Mouse (Mus musculus): Measurements from ENCODE around the gene Mrtfb. TPM values are rescaled to one million over a fixed set of nuclear protein-coding genes. Genes with fewer than 3 reads are reported as not detected.

The Mrtfb gene
- polyA plus RNA-seq, 1 experiment from 2014 or later: 12.3 TPM

DNA sequence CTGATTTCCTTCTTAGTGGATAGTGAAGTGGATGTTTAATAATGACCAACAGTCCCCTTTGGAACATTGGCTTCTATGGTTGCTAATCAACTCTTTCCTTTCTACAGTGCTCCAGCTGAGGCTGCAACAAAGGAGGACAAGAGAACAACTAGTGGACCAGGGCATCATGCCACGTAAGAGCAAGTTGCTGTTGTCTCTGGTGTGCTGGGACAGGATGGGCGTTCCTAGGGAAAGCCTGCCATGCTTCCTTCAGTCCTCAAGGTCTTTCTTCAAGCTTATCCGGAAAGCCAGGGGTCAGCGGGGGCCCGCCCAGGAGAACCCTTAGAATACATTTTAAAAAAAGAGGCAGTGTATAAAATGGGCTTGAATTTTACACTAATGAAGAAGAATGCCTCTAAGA, 121.9 kb downstream of the Mrtfb start:
- Histone ChIP-seq H3K4me2 (no peak overlapping the region), H3K36me3 (0 out of 2 replicates have a peak, but pooled peaks cover 3% of the 10 kb centered on the region), H3K9ac (no peak overlapping the region), H3K4me3 (no peak overlapping the region), H3K27me3 (no peaks in the 10 kb centered on the region), H3K9me3 (no peaks in the 10 kb centered on the region), H3K27ac (replicated peaks) (no peak overlapping the region), H3K4me1 (replicated peaks) (no peaks in the 10 kb centered on the region)
- WGBS: 80% methylated on average over 5 of the region's 5 CpGs
- no peak for ATAC-seq (ENCODE audit: low FRiP score, low read depth)

DNA sequence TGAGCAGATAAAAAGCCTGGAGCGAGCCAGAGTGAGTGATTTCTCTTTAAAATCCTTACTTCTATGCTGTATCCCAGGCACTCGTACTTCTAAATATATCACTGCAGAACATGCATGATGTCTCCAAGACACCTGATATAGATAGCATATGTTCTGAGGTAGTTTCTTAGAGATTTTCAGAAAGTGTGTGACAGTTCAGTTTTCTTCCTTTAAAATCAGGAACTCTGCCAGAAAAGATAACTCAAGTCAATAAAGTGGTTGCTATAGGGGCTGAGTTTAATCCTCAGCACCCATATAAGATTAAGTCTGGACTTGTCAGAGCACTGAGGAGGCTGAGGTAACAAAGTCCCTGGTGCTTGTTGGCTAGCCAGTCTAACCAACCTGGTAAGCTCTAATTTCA, 123.6 kb downstream of the Mrtfb start:
- Histone ChIP-seq H3K9me3 (no peaks in the 10 kb centered on the region), H3K9ac (no peak overlapping the region), H3K27me3 (no peaks in the 10 kb centered on the region), H3K4me3 (no peak overlapping the region), H3K4me1 (replicated peaks) (no peaks in the 10 kb centered on the region), H3K4me2 (no peak overlapping the region), H3K36me3 (0 out of 2 replicates have a peak, but pooled peaks cover 8% of the 10 kb centered on the region), H3K27ac (replicated peaks) (no peak overlapping the region)
- WGBS: 92% methylated on average over 2 of the region's 2 CpGs
- no peak for ATAC-seq (ENCODE audit: low FRiP score, low read depth)

DNA sequence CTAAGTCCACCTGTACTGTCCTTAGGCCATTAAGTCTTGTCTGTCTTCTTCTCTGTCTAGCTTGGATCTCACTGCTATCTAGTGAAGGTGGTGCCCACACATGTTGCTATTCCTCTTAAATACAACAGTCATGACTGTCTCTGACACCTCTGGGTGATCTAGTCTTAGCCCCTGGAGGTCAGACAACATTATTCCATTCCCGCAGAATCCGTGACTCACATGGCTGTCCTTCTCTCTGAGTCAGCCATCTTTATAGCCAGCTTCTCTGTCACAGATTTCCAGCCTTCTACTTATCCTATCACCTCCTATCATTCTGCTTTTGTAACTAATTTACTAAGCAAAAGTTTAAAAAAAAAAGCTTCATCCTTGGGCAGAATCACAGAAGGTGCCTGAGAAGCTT, 125.5 kb downstream of the Mrtfb start:
- Histone ChIP-seq H3K9ac (no peak overlapping the region), H3K9me3 (no peaks in the 10 kb centered on the region), H3K4me1 (replicated peaks) (no peaks in the 10 kb centered on the region), H3K27ac (replicated peaks) (no peak overlapping the region), H3K4me2 (no peak overlapping the region), H3K27me3 (no peaks in the 10 kb centered on the region), H3K36me3 (peaks cover 21% of the 10 kb centered on the region; the same call in 1 of the 2 replicates), H3K4me3 (no peak overlapping the region)
- WGBS: 92% methylated on average over 2 of the region's 2 CpGs
- no peak for ATAC-seq (ENCODE audit: low FRiP score, low read depth)

DNA sequence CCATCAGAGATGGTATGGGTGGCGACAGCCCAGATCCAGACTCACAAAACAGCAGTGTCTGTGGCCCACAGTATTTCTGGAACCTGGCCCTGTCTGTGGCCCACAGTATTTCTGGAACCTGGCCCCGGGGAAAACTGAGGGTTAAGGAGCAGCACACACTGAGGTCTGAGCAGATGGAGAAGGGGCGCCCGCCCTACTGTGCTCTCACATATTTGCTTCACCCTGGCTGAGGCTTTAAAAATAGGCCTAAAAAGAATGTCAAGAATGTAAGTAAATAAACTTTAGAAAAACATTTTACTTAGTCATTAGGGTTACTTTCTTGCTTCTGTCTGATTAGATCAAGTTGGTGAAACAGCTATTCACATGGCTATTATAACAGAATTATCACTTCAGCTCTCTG, 131.0 kb downstream of the Mrtfb start:
- 93% methylated on average over 4 of the region's 4 CpGs for WGBS
- Histone ChIP-seq H3K36me3 (peaks cover 18% of the 10 kb centered on the region; the same call in 1 of the 2 replicates), H3K27ac (replicated peaks) (no peak overlapping the region), H3K4me2 (no peak overlapping the region), H3K9me3 (no peaks in the 10 kb centered on the region), H3K9ac (no peak overlapping the region), H3K4me3 (no peak overlapping the region), H3K27me3 (no peaks in the 10 kb centered on the region), H3K4me1 (replicated peaks) (no peaks in the 10 kb centered on the region)
- ATAC-seq (ENCODE audit: low FRiP score, low read depth): no peak

DNA sequence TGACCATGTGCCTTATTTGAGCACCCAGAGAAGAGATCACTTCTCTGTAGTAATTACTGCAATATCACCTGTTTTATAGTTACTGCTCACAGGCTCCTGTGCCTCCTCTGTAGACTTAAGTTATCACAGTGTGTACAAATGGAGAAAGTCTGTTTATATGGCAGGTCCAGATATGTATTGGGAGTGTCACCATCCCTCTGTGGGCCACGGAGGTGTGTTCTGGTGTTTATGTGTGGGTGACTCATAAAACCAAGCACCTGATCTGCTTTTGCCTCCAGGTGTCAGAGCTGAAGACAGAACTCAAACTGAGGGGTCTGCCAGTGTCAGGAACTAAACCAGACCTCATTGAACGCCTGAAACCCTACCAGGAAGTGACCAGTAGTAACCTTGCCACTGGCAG, 144.1 kb downstream of the Mrtfb start:
- Histone ChIP-seq H3K27me3 (no peaks in the 10 kb centered on the region), H3K4me1 (replicated peaks) (no peaks in the 10 kb centered on the region), H3K4me2 (no peak overlapping the region), H3K9me3 (no peaks in the 10 kb centered on the region), H3K36me3 (peaks cover 69% of the 10 kb centered on the region), H3K4me3 (no peak overlapping the region), H3K27ac (replicated peaks) (no peak overlapping the region), H3K9ac (no peak overlapping the region)
- ATAC-seq (ENCODE audit: low FRiP score, low read depth): no peak
- 69% methylated on average over 2 of the region's 2 CpGs for WGBS

DNA sequence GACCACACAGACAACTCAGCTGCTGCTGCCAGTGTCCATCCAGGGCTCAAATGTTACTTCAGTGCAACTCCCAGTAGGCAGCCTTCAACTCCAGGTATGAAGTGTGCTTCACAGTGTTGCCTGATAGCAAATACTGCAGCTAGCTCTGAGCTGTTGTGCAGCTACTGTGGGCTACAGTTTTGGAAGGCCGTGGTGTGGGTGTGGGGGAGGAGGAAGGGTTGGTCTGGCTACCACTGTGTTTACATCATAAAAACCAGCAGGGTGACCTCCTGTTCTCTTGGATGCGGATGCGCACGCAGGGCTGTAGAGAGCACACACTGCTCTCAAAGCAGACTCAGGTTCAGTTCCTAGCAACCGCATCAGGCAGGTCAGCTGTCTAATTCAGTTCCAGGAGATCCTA, 145.3 kb downstream of the Mrtfb start:
- Histone ChIP-seq H3K27me3 (no peaks in the 10 kb centered on the region), H3K4me3 (no peak overlapping the region), H3K4me1 (replicated peaks) (no peaks in the 10 kb centered on the region), H3K36me3 (peaks cover 72% of the 10 kb centered on the region), H3K9ac (no peak overlapping the region), H3K27ac (replicated peaks) (no peak overlapping the region), H3K4me2 (no peak overlapping the region), H3K9me3 (no peaks in the 10 kb centered on the region)
- ATAC-seq (ENCODE audit: low FRiP score, low read depth): no peak
- WGBS: 81% methylated on average over 5 of the region's 5 CpGs

DNA sequence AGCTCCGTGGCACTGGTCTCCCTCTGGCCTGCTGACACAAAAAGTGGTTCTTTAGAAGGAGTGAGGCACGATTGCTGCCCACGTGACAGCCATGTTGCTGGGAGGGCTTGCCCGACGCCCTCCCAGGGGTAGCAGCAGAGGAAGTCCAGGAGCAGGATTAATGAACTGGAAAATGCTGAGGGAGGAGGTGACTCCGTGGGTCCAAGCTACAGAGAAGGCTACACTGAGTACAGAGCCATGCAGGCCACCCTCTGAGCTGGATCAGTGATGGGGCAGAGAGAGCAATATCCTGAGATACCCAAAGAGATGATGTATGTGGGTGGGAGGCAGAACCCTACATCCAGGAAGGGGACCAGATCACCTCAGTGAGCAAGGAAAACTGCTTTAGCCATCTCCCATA, 148.4 kb downstream of the Mrtfb start:
- H3K4me2 ChIP-seq: no peak overlapping the region
- no peaks in the 10 kb centered on the region for H3K27me3 ChIP-seq
- no peak overlapping the region for H3K4me3 ChIP-seq
- no peak overlapping the region for H3K27ac ChIP-seq (replicated peaks)
- H3K36me3 ChIP-seq: peaks cover 59% of the 10 kb centered on the region
- no peak overlapping the region for H3K9ac ChIP-seq
- no peaks in the 10 kb centered on the region for H3K4me1 ChIP-seq (replicated peaks)
- H3K9me3 ChIP-seq: no peaks in the 10 kb centered on the region
- no peak for ATAC-seq (ENCODE audit: low FRiP score, low read depth)
- 68% methylated on average over 6 of the region's 6 CpGs for WGBS

DNA sequence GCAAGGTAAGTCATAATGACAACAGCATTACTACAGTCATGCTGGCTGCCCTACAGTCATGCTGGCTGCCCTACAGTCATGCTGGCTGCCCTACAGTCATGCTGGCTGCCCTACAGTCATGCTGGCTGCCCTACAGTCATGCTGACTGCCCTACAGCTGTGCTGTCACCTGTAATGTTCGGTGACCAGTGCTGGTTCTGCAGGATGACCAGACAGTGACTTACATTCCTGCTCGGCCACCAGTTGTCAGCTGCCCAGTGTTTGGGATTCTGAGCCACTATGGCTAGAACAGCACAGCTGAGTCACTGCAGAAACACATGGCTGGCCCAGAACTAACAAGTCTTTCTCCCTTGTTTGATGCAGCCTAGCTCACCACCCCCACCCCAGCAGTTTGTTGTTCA, 149.1 kb downstream of the Mrtfb start:
- Histone ChIP-seq H3K27me3 (no peaks in the 10 kb centered on the region), H3K27ac (replicated peaks) (no peak overlapping the region), H3K4me1 (replicated peaks) (no peaks in the 10 kb centered on the region), H3K4me3 (no peak overlapping the region), H3K9me3 (no peaks in the 10 kb centered on the region), H3K36me3 (peaks cover 58% of the 10 kb centered on the region), H3K4me2 (no peak overlapping the region), H3K9ac (no peak overlapping the region)
- no peak for ATAC-seq (ENCODE audit: low FRiP score, low read depth)
- 93% methylated on average over 2 of the region's 2 CpGs for WGBS

DNA sequence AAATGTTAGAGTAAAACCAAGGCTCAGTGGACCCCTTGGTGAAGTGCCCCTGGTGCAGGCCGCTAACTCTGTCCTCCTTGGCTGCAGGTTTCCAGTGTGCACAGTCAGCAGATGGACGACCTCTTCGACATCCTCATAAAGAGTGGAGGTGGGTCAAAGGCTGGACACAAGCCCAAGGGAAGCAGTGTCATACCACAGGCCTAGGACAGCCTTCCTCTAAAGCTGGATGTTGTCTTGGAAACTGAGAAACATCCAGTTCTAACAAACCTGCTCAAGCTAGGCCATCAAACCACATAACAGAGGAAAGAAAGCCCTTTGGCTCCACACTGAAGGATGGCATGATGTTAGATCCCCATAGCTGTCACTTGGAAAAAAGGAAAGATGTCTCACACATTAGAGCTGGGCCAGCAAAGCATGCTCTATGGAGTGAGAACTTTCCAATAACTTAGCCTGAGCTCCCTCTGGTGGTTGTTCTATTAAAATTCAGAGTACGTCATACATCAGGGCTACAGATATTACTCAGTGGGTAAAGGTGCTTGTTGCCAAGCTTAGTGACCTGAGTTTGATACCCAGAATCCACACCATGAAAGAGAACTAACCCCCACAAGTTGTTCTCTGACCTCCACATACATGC, 153.4 kb downstream of the Mrtfb start:
- peak; percentile 84 for ATAC-seq (ENCODE audit: low FRiP score, low read depth)
- no peak overlapping the region for H3K4me2 ChIP-seq
- no peaks in the 10 kb centered on the region for H3K4me1 ChIP-seq (replicated peaks)
- H3K27me3 ChIP-seq: no peaks in the 10 kb centered on the region
- 73% methylated on average over 4 of the region's 4 CpGs for WGBS
- H3K4me3 ChIP-seq: no peak overlapping the region
- H3K27ac ChIP-seq (replicated peaks): no peak overlapping the region
- H3K36me3 ChIP-seq: peaks cover 44% of the 10 kb centered on the region
- no peaks in the 10 kb centered on the region for H3K9me3 ChIP-seq
- no peak overlapping the region for H3K9ac ChIP-seq

DNA sequence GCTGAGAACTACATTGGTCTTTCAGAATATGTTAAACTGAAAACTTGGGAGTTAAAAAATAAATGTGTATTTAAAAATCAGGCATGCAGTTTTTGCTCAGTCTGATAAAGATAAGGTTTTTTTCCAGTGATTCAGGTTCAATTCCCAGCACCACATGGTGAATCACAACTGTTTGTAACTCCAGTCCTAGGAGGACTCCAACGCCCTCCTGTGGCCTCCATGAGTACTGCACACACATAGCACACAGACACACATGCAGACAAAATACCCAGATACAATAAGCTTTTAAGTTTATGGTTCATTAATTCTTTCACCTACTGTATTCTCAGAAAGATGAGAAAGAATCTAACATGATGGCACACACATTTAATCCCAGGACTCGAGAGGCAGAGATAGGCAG, 154.5 kb downstream of the Mrtfb start:
- Histone ChIP-seq H3K9ac (no peak overlapping the region), H3K4me1 (replicated peaks) (no peaks in the 10 kb centered on the region), H3K27me3 (no peaks in the 10 kb centered on the region), H3K4me3 (no peak overlapping the region), H3K4me2 (no peak overlapping the region), H3K27ac (replicated peaks) (no peak overlapping the region), H3K36me3 (peaks cover 40% of the 10 kb centered on the region), H3K9me3 (no peaks in the 10 kb centered on the region)
- 90% methylated on average over 2 of the region's 2 CpGs for WGBS
- ATAC-seq (ENCODE audit: low FRiP score, low read depth): no peak

DNA sequence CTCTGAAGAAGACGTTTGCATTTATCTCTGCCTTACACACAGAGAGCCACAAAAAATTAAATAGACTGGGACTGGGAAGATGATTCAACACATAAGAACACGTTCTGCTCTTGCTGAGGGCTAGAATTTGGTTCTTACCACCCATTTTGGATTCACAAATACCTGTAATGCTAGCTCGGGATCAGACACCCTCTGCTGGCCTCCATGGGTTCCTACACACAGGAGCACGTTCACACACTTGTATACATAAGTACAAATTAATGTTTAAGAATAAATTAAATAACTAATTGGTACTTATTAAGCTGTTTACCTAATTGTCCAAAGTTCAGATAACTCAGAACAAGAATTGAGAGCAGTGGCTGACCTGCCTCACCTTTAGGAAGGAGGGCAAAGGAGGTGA, 155.2 kb downstream of the Mrtfb start:
- H3K36me3 ChIP-seq: peaks cover 35% of the 10 kb centered on the region
- H3K27me3 ChIP-seq: no peaks in the 10 kb centered on the region
- no peak overlapping the region for H3K27ac ChIP-seq (replicated peaks)
- H3K9ac ChIP-seq: no peak overlapping the region
- H3K4me2 ChIP-seq: no peak overlapping the region
- no peak overlapping the region for H3K4me3 ChIP-seq
- no peaks in the 10 kb centered on the region for H3K9me3 ChIP-seq
- H3K4me1 ChIP-seq (replicated peaks): no peaks in the 10 kb centered on the region
- 96% methylated on average over 4 of the region's 4 CpGs for WGBS
- no peak for ATAC-seq (ENCODE audit: low FRiP score, low read depth)

DNA sequence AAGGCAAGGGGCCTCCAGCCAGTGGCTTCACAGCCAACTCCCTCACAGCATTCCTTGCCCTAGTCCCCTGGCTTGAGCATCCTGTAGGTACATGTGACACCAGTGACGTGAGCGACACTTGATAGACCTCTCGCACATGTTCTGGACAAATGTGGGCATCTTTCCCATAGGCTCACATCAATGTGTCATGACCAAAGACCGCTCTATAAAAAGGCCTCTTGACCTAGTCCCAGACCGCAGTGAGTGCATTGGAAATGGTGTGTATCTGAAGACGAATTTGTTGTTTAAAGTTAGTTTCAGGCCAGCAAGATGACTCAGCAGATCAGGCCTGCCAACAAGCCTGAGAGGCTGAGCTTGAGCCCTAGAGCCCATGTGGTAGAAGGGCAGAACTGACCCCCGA, 158.3 kb downstream of the Mrtfb start:
- Histone ChIP-seq H3K36me3 (peaks cover 30% of the 10 kb centered on the region), H3K27me3 (no peaks in the 10 kb centered on the region), H3K9ac (no peak overlapping the region), H3K9me3 (no peaks in the 10 kb centered on the region), H3K27ac (replicated peaks) (no peak overlapping the region), H3K4me1 (replicated peaks) (no peaks in the 10 kb centered on the region), H3K4me2 (no peak overlapping the region), H3K4me3 (no peak overlapping the region)
- 94% methylated on average over 7 of the region's 7 CpGs for WGBS
- no peak for ATAC-seq (ENCODE audit: low FRiP score, low read depth)

DNA sequence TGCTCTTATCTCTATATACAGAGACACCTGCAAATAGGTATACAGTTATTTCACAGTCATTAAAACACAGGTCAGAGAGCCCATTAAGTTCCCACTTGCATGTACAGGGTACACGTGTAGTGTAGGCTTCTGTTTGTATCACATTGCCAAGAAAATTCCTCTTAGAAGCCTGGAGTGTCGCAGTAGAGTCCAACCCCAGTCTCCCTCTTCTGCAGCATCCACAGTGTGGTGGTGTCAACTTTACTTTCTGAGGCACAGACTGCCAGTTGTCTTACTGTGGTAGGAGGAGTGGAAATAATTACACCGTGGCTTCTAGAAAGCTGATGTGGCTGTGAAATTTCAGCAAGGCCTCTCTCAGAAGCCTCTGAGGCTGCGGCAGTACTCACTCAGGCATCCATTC, 158.7 kb downstream of the Mrtfb start:
- no peak for ATAC-seq (ENCODE audit: low FRiP score, low read depth)
- H3K27me3 ChIP-seq: no peaks in the 10 kb centered on the region
- H3K27ac ChIP-seq (replicated peaks): no peak overlapping the region
- H3K9ac ChIP-seq: no peak overlapping the region
- 92% methylated on average over 4 of the region's 4 CpGs for WGBS
- H3K4me3 ChIP-seq: no peak overlapping the region
- H3K4me2 ChIP-seq: no peak overlapping the region
- H3K36me3 ChIP-seq: peaks cover 30% of the 10 kb centered on the region
- no peaks in the 10 kb centered on the region for H3K9me3 ChIP-seq
- no peaks in the 10 kb centered on the region for H3K4me1 ChIP-seq (replicated peaks)
